28 mouse cellular contexts compared by ENCODE assay signal in genomic region chr4:151999481-151999880, GRCm38 (mm10). TPM values are rescaled to one million over a fixed set of nuclear protein-coding genes. Genes with fewer than 3 reads are reported as not detected.
DNase-seq lines count a peak whose midpoint lies in the region; ATAC-seq lines count a peak whose summit lies in the region.
"Had no signal": no experiment of that assay in that cellular context is flagged by ENCODE, and none has a peak within 500 bp of the region (broad histone marks: within the 10 kb centered on the region; RNA-seq: fewer than 3 reads in every experiment).

No protein-coding gene starts in this region.

- H3K4me3 ChIP-seq in hindbrain, embryonic 10.5 days: no peak overlapping the region
- H3K4me3 ChIP-seq: embryonic facial prominence, embryonic 10.5 days; heart, embryonic 15.5 days; hindbrain, embryonic 12.5 days; midbrain, embryonic 12.5 days; neural tube, embryonic 15.5 days; stomach, embryonic 15.5 days had no signal

- H3K9me3 ChIP-seq in hindbrain, embryonic 10.5 days: no peaks in the 10 kb centered on the region
- H3K9me3 ChIP-seq: embryonic facial prominence, embryonic 10.5 days; heart, embryonic 15.5 days; hindbrain, embryonic 12.5 days; midbrain, embryonic 12.5 days; neural tube, embryonic 15.5 days; stomach, embryonic 15.5 days had no signal

- no peaks in the 10 kb centered on the region for H3K36me3 ChIP-seq in hindbrain, embryonic 10.5 days
- H3K36me3 ChIP-seq: embryonic facial prominence, embryonic 10.5 days; heart, embryonic 15.5 days; hindbrain, embryonic 12.5 days; midbrain, embryonic 12.5 days; neural tube, embryonic 15.5 days; stomach, embryonic 15.5 days had no signal

- WGBS in hindbrain, embryonic 10.5 days: 63% methylated on average over 3 of the region's 3 CpGs

- ATAC-seq in megakaryocyte progenitor cell, adult 5-6 weeks (replicated peaks; ENCODE audit: poor library complexity): peak; percentile 44
- ATAC-seq: activated CD4-positive, CD25-positive, alpha-beta regulatory T cell, adult 4 months; CD4-positive, CD25-positive, alpha-beta regulatory T cell, adult 4 months; inflammation-experienced regulatory T-cells, adult 6 months had no signal

- 0 out of 2 replicates have a peak, but pooled peaks cover 5% of the 10 kb centered on the region for H3K27me3 ChIP-seq in hindbrain, embryonic 10.5 days (ENCODE audit: insufficient read depth, poor library complexity, severe bottlenecking)
- H3K27me3 ChIP-seq: heart, embryonic 15.5 days; hindbrain, embryonic 12.5 days; neural tube, embryonic 15.5 days; stomach, embryonic 15.5 days had no signal

- H3K27ac ChIP-seq in hindbrain, embryonic 10.5 days: no peak overlapping the region
- H3K27ac ChIP-seq: embryonic facial prominence, embryonic 10.5 days; heart, embryonic 15.5 days; hindbrain, embryonic 12.5 days; macrophage; midbrain, embryonic 12.5 days; neural tube, embryonic 15.5 days; stomach, embryonic 15.5 days had no signal

- H3K4me1 ChIP-seq in hindbrain, embryonic 10.5 days (replicated peaks): peaks cover 18% of the 10 kb centered on the region

- DNase-seq in 416B (ENCODE audit: low read depth): peak; percentile 50
- DNase-seq in A20 (ENCODE audit: low read depth, low spot score): peak; percentile 55
- DNase-seq in R1 (ENCODE audit: low read depth, low spot score): peak; percentile 71
- no peak for DNase-seq in liver
- no peak for DNase-seq in thymus, postnatal 4 days
- no peak for DNase-seq in hindbrain, embryonic 10.5 days (ENCODE audit: low spot score)
- DNase-seq: adrenal gland, postnatal 36 days; cerebellum, adult 18-20 months; cerebellum, postnatal 25 days; heart, adult 18-20 months; kidney, adult 8-10 months; kidney, postnatal 25 days; left cerebral cortex, postnatal 4 days; lung, adult 18-20 months; right cerebral cortex, postnatal 14 days; spleen, adult 18-20 months; thymus, adult 18-20 months had no signal

RNA-seq across cellular contexts. Expression of gene Phf13, which starts 3.4 kb away (rescaled TPM):
- 2.8 and 4.6 TPM in 2 replicates for total RNA-seq in megakaryocyte progenitor cell, adult 5-6 weeks (2015)
- 1.0 and 2.7 TPM in 2 replicates for total RNA-seq in megakaryocyte progenitor cell, adult 5-6 weeks (2017)
- 30.7 TPM in 2 replicates for polyA plus RNA-seq in hindbrain, embryonic 10.5 days (2016; fragmentation: Nextera tagmentation; extraction: Ambion mirVana)

RNA-seq across cellular contexts. Expression of gene Klhl21, which starts 9.1 kb away (rescaled TPM):
- total RNA-seq in megakaryocyte progenitor cell, adult 5-6 weeks (2015): 3.4 and 3.6 TPM in 2 replicates
- total RNA-seq in megakaryocyte progenitor cell, adult 5-6 weeks (2017): 6.6 and 7.9 TPM in 2 replicates
- 7.7 and 8.7 TPM in 2 replicates for polyA plus RNA-seq in hindbrain, embryonic 10.5 days (2016; fragmentation: Nextera tagmentation; extraction: Ambion mirVana)

RNA-seq across cellular contexts. Expression of gene Thap3, which starts 10.7 kb away (rescaled TPM):
- total RNA-seq in megakaryocyte progenitor cell, adult 5-6 weeks (2015): 7.2 and 8.0 TPM in 2 replicates
- total RNA-seq in megakaryocyte progenitor cell, adult 5-6 weeks (2017): 6.1 and 6.4 TPM in 2 replicates
- polyA plus RNA-seq in hindbrain, embryonic 10.5 days (2016; fragmentation: Nextera tagmentation; extraction: Ambion mirVana): 34.5 and 36.2 TPM in 2 replicates

RNA-seq across cellular contexts. Expression of gene Zbtb48, which starts 28.0 kb away (rescaled TPM):
- total RNA-seq in megakaryocyte progenitor cell, adult 5-6 weeks (2015): 7.4 and 10.3 TPM in 2 replicates
- 4.8 and 6.6 TPM in 2 replicates for total RNA-seq in megakaryocyte progenitor cell, adult 5-6 weeks (2017)
- 23.3 and 25.9 TPM in 2 replicates for polyA plus RNA-seq in hindbrain, embryonic 10.5 days (2016; fragmentation: Nextera tagmentation; extraction: Ambion mirVana)

RNA-seq across cellular contexts. Expression of gene Tas1r1, which starts 38.9 kb away (rescaled TPM):
- 0.71 and 0.91 TPM in 2 replicates for total RNA-seq in megakaryocyte progenitor cell, adult 5-6 weeks (2015)
- total RNA-seq in megakaryocyte progenitor cell, adult 5-6 weeks (2017): 1.2 and 3.2 TPM in 2 replicates
- polyA plus RNA-seq in hindbrain, embryonic 10.5 days (2016; fragmentation: Nextera tagmentation; extraction: Ambion mirVana): 0.65 and 0.67 TPM in 2 replicates
- total RNA-seq: adrenal gland, postnatal 36 days had no signal
- polyA plus RNA-seq: activated CD4-positive, CD25-positive, alpha-beta regulatory T cell, adult 4 months; CD4-positive, CD25-positive, alpha-beta regulatory T cell, adult 4 months; inflammation-experienced regulatory T-cells, adult 6 months; macrophage had no signal

Comparison
In these comparisons a context has a peak if more than half of its experiments do, and no peak if none do; other contexts are left out.
1. DNase-seq: peak in 416B (single experiment), A20 (single experiment) and R1 (single experiment); none in liver (single experiment), thymus, postnatal 4 days (single experiment) and hindbrain, embryonic 10.5 days (single experiment).